In the genomic region with DNA sequence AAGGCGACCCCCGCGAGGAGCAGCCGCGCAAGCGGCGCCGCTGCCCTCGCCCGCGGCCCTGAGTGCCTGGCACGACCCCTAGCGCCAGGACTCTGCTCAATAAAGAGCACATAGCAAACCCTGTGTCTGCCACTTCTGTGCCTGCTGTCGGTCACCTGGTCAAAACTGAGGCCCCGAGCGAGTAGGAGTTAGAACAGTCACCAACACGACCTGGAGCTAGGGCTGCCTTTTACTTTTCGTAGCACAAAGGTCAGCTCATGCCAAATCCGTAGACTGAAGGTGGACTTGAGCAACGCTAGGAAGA, we compare ENCODE assay signal across 10 mouse cellular contexts. TPM values are rescaled to one million over a fixed set of nuclear protein-coding genes. Genes with fewer than 3 reads are reported as not detected.
DNase-seq lines count a peak whose midpoint lies in the region; ATAC-seq and TF ChIP-seq lines count a peak whose summit lies in the region.
"Had no signal": no experiment of that assay in that cellular context is flagged by ENCODE, and none has a peak within 500 bp of the region (broad histone marks: within the 10 kb centered on the region; RNA-seq: fewer than 3 reads in every experiment).

No protein-coding gene starts in this region.

- no peak; the same call in 1 of the 2 replicates for TF ChIP-seq CTCF in left cerebral cortex, adult 2 months (IDR thresholded peaks at IDR 0.05)
- 0 out of 2 replicates have a peak, but pooled peaks have one; percentile 30 for TF ChIP-seq CTCF in intestine, postnatal 0 days (IDR thresholded peaks at IDR 0.05; ENCODE audit: low read depth)

- peak overlapping the region; percentile 42 for H3K4me3 ChIP-seq in left cerebral cortex, adult 2 months
- H3K4me3 ChIP-seq in embryonic facial prominence, embryonic 15.5 days (replicated peaks): peak overlapping the region; percentile 48
- peak overlapping the region; percentile 42 for H3K4me3 ChIP-seq in intestine, postnatal 0 days (ENCODE audit: low read depth, low read length)
- peak overlapping the region; percentile 34 for H3K4me3 ChIP-seq in neural tube, embryonic 12.5 days

- H3K27me3 ChIP-seq in embryonic facial prominence, embryonic 15.5 days: peaks cover 7% of the 10 kb centered on the region
- H3K27me3 ChIP-seq in intestine, postnatal 0 days (replicated peaks; ENCODE audit: control insufficient read depth, insufficient read depth, low read length): peaks cover 16% of the 10 kb centered on the region
- peaks cover 13% of the 10 kb centered on the region for H3K27me3 ChIP-seq in neural tube, embryonic 12.5 days (replicated peaks)

- no peak overlapping the region for H3K27ac ChIP-seq in left cerebral cortex, adult 2 months
- no peak overlapping the region for H3K27ac ChIP-seq in embryonic facial prominence, embryonic 15.5 days (replicated peaks)
- H3K27ac ChIP-seq in intestine, postnatal 0 days (ENCODE audit: low read depth, low read length): no peak overlapping the region
- no peak overlapping the region for H3K27ac ChIP-seq in neural tube, embryonic 12.5 days

- H3K4me2 ChIP-seq in embryonic facial prominence, embryonic 15.5 days (replicated peaks): peak overlapping the region; percentile 87
- peak overlapping the region; percentile 80 for H3K4me2 ChIP-seq in intestine, postnatal 0 days (replicated peaks; ENCODE audit: low read depth)
- peak overlapping the region; percentile 85 for H3K4me2 ChIP-seq in neural tube, embryonic 12.5 days (replicated peaks)

- peaks cover 36% of the 10 kb centered on the region for H3K4me1 ChIP-seq in embryonic facial prominence, embryonic 15.5 days
- H3K4me1 ChIP-seq in intestine, postnatal 0 days (replicated peaks; ENCODE audit: control insufficient read depth, insufficient read depth, low read length): peaks cover 6% of the 10 kb centered on the region; the same call in 1 of the 2 replicates
- peaks cover 22% of the 10 kb centered on the region for H3K4me1 ChIP-seq in neural tube, embryonic 12.5 days

- no peaks in the 10 kb centered on the region for H3K9me3 ChIP-seq in embryonic facial prominence, embryonic 15.5 days (replicated peaks)
- H3K9me3 ChIP-seq in intestine, postnatal 0 days (ENCODE audit: control insufficient read depth): no peaks in the 10 kb centered on the region
- no peaks in the 10 kb centered on the region for H3K9me3 ChIP-seq in neural tube, embryonic 12.5 days

- no peak for DNase-seq in left cerebral cortex, adult 2 months (ENCODE audit: extremely low spot score in 1 of 2, low spot score in 2 of 2)
- DNase-seq in left cerebral cortex, postnatal 25 days (ENCODE audit: low spot score in 2 of 2): no peak
- no peak for DNase-seq in cerebellum, adult 9-11 months
- DNase-seq in frontal cortex, adult 2 months (ENCODE audit: extremely low spot score in 1 of 2, low spot score in 1 of 2): no peak
- DNase-seq in kidney, postnatal 4 days: no peak

- no peaks in the 10 kb centered on the region for H3K36me3 ChIP-seq in embryonic facial prominence, embryonic 15.5 days
- no peaks in the 10 kb centered on the region for H3K36me3 ChIP-seq in intestine, postnatal 0 days (ENCODE audit: control insufficient read depth, insufficient read depth)
- 0 out of 2 replicates have a peak, but pooled peaks cover 1% of the 10 kb centered on the region for H3K36me3 ChIP-seq in neural tube, embryonic 12.5 days

- no peak overlapping the region for H3K9ac ChIP-seq in embryonic facial prominence, embryonic 15.5 days
- no peak overlapping the region for H3K9ac ChIP-seq in intestine, postnatal 0 days (ENCODE audit: low read depth, low read length)
- H3K9ac ChIP-seq in neural tube, embryonic 12.5 days: no peak overlapping the region

- 18% methylated on average over 20 of the region's 20 CpGs for WGBS in embryonic facial prominence, embryonic 15.5 days
- 16% methylated on average over 20 of the region's 20 CpGs for WGBS in intestine, postnatal 0 days
- 17% methylated on average over 20 of the region's 20 CpGs for WGBS in neural tube, embryonic 12.5 days

- intact Hi-C loops in left cerebral cortex, adult 2 months (cut with DNase I): no loop called here
- intact Hi-C loops in left cerebral cortex, postnatal 25 days (cut with DNase I): no loop called here

- ATAC-seq in embryonic facial prominence, embryonic 15.5 days (ENCODE audit: insufficient number of reproducible peaks, low FRiP score, low TSS enrichment, low read depth): no peak
- ATAC-seq in intestine, postnatal 0 days: no peak; the same call in 1 of the 2 replicates
- ATAC-seq in neural tube, embryonic 12.5 days (ENCODE audit: low FRiP score, low read depth): no peak

RNA-seq across cellular contexts. Expression of gene Actl10, which starts 1.7 kb away (rescaled TPM):
- not detected for total RNA-seq in left cerebral cortex, adult 2 months (2021)
- not detected for total RNA-seq in left cerebral cortex, postnatal 25 days (2021)
- polyA plus RNA-seq in embryonic facial prominence, embryonic 15.5 days (2015; fragmentation: Nextera tagmentation; extraction: Ambion mirVana): 0.17 and 0.25 TPM in 2 replicates
- not detected in 2 replicates for polyA plus RNA-seq in intestine, postnatal 0 days (2015; fragmentation: Nextera tagmentation; extraction: Ambion mirVana)
- 0.47 and 1.0 TPM in 2 replicates for polyA plus RNA-seq in neural tube, embryonic 12.5 days (2016; fragmentation: Nextera tagmentation; extraction: Ambion mirVana)
- polyA plus RNA-seq in frontal cortex, adult 2 months (2012; rRNA removed): 0.08 TPM in 1 of 2 replicates, not detected in the other
- total RNA-seq: common myeloid progenitor, adult 5-6 weeks had no signal
- polyA plus RNA-seq: large intestine, adult 2 months had no signal

RNA-seq across cellular contexts. Expression of gene 1700003F12Rik, which starts 3.0 kb away (rescaled TPM):
- total RNA-seq in left cerebral cortex, adult 2 months (2021): under 1 TPM in 1 of 2 experiments, not detected in 1; 0.70 TPM
- 1 to 10 TPM in 1 of 2 experiments, not detected in 1; 1.4 TPM for total RNA-seq in left cerebral cortex, postnatal 25 days (2021)
- 0.83 and 1.3 TPM in 2 replicates for polyA plus RNA-seq in embryonic facial prominence, embryonic 15.5 days (2015; fragmentation: Nextera tagmentation; extraction: Ambion mirVana)
- polyA plus RNA-seq in intestine, postnatal 0 days (2015; fragmentation: Nextera tagmentation; extraction: Ambion mirVana): 1.6 and 2.2 TPM in 2 replicates
- polyA plus RNA-seq in neural tube, embryonic 12.5 days (2016; fragmentation: Nextera tagmentation; extraction: Ambion mirVana): 2.2 and 3.2 TPM in 2 replicates
- 0.76 and 0.84 TPM in 2 replicates for polyA plus RNA-seq in frontal cortex, adult 2 months (2012; rRNA removed)
- total RNA-seq: common myeloid progenitor, adult 5-6 weeks had no signal
- polyA plus RNA-seq: large intestine, adult 2 months had no signal

RNA-seq across cellular contexts. Expression of gene Necab3, which starts 8.9 kb away (rescaled TPM):
- 10 to 100 TPM; 79.3 to 82.7 TPM for total RNA-seq in left cerebral cortex, adult 2 months (2021)
- total RNA-seq in left cerebral cortex, postnatal 25 days (2021): 10 to 100 TPM; 82.5 to 88.7 TPM
- polyA plus RNA-seq in embryonic facial prominence, embryonic 15.5 days (2015; fragmentation: Nextera tagmentation; extraction: Ambion mirVana): 3.4 and 4.3 TPM in 2 replicates
- 0.29 and 0.58 TPM in 2 replicates for polyA plus RNA-seq in intestine, postnatal 0 days (2015; fragmentation: Nextera tagmentation; extraction: Ambion mirVana)
- 15.6 and 18.2 TPM in 2 replicates for polyA plus RNA-seq in neural tube, embryonic 12.5 days (2016; fragmentation: Nextera tagmentation; extraction: Ambion mirVana)
- polyA plus RNA-seq in frontal cortex, adult 2 months (2012; rRNA removed): 122 and 145 TPM in 2 replicates

RNA-seq across cellular contexts. Expression of gene E2f1, which starts 19.9 kb away (rescaled TPM):
- total RNA-seq in left cerebral cortex, adult 2 months (2021): 10 to 100 TPM in 1 of 2 experiments, 1 to 10 TPM in 1; 10.0 to 11.5 TPM
- 10 to 100 TPM in 1 of 2 experiments, 1 to 10 TPM in 1; 8.8 to 10.1 TPM for total RNA-seq in left cerebral cortex, postnatal 25 days (2021)
- polyA plus RNA-seq in embryonic facial prominence, embryonic 15.5 days (2015; fragmentation: Nextera tagmentation; extraction: Ambion mirVana): 24.6 and 25.5 TPM in 2 replicates
- polyA plus RNA-seq in intestine, postnatal 0 days (2015; fragmentation: Nextera tagmentation; extraction: Ambion mirVana): 5.5 and 5.9 TPM in 2 replicates
- polyA plus RNA-seq in neural tube, embryonic 12.5 days (2016; fragmentation: Nextera tagmentation; extraction: Ambion mirVana): 29.9 and 30.8 TPM in 2 replicates
- polyA plus RNA-seq in frontal cortex, adult 2 months (2012; rRNA removed): 10.9 and 11.7 TPM in 2 replicates

RNA-seq across cellular contexts. Expression of gene Pxmp4, which starts 53.7 kb away (rescaled TPM):
- 10 to 100 TPM; 12.8 to 14.2 TPM for total RNA-seq in left cerebral cortex, adult 2 months (2021)
- 10 to 100 TPM; 11.4 to 14.1 TPM for total RNA-seq in left cerebral cortex, postnatal 25 days (2021)
- polyA plus RNA-seq in embryonic facial prominence, embryonic 15.5 days (2015; fragmentation: Nextera tagmentation; extraction: Ambion mirVana): 30.5 and 33.1 TPM in 2 replicates
- polyA plus RNA-seq in intestine, postnatal 0 days (2015; fragmentation: Nextera tagmentation; extraction: Ambion mirVana): 62.5 and 66.6 TPM in 2 replicates
- 16.5 TPM in 2 replicates for polyA plus RNA-seq in neural tube, embryonic 12.5 days (2016; fragmentation: Nextera tagmentation; extraction: Ambion mirVana)
- 18.6 and 20.7 TPM in 2 replicates for polyA plus RNA-seq in frontal cortex, adult 2 months (2012; rRNA removed)
